Mouse (Mus musculus): ENCODE results near the gene Nfe2l1. TPM values are rescaled to one million over a fixed set of nuclear protein-coding genes. Genes with fewer than 3 reads are reported as not detected.

Nfe2l1 gene
- polyA plus RNA-seq, 1 experiment from 2014 or later = 39.7 TPM

- Histone ChIP-seq H3K36me3 (ENCODE audit: control insufficient read depth, insufficient read depth, low read length) (no peaks in the 10 kb centered on the region), H3K4me2 (ENCODE audit: low read depth, low read length) (no peak overlapping the region), H3K27me3 (ENCODE audit: control insufficient read depth, insufficient read depth, low read length) (no peaks in the 10 kb centered on the region), H3K27ac (ENCODE audit: low read depth, low read length) (no peak overlapping the region), H3K4me3 (ENCODE audit: low read depth, low read length) (no peak overlapping the region), H3K9me3 (ENCODE audit: control insufficient read depth, low read length) (no peaks in the 10 kb centered on the region), H3K4me1 (ENCODE audit: control insufficient read depth, insufficient read depth, low read length) (no peaks in the 10 kb centered on the region), H3K9ac (replicated peaks; ENCODE audit: low read depth, low read length) (no peak overlapping the region)
- ATAC-seq (ENCODE audit: low read depth) = no peak
- 67% methylated on average over 4 of the region's 4 CpGs for WGBS
These were observed 8.6 kb upstream of the Nfe2l1 start for GRCm38 (mm10) chr11:96838341-96838740.

- Histone ChIP-seq H3K9me3 (ENCODE audit: control insufficient read depth, low read length) (no peaks in the 10 kb centered on the region), H3K27me3 (ENCODE audit: control insufficient read depth, insufficient read depth, low read length) (no peaks in the 10 kb centered on the region), H3K27ac (ENCODE audit: low read depth, low read length) (no peak overlapping the region), H3K4me3 (ENCODE audit: low read depth, low read length) (no peak overlapping the region), H3K4me2 (ENCODE audit: low read depth, low read length) (no peak overlapping the region), H3K36me3 (ENCODE audit: control insufficient read depth, insufficient read depth, low read length) (no peaks in the 10 kb centered on the region), H3K9ac (replicated peaks; ENCODE audit: low read depth, low read length) (no peak overlapping the region), H3K4me1 (ENCODE audit: control insufficient read depth, insufficient read depth, low read length) (no peaks in the 10 kb centered on the region)
- ATAC-seq (ENCODE audit: low read depth) = no peak
- 25% methylated on average over 9 of the region's 9 CpGs for WGBS
These were observed 7.5 kb upstream of the Nfe2l1 start for GRCm38 (mm10) chr11:96837298-96837697.

- WGBS = 88% methylated on average over 1 of the region's 1 CpGs
- no peak overlapping the region for H3K27ac ChIP-seq (ENCODE audit: low read depth, low read length)
- H3K9me3 ChIP-seq (ENCODE audit: control insufficient read depth, low read length) = no peaks in the 10 kb centered on the region
- H3K4me3 ChIP-seq (ENCODE audit: low read depth, low read length) = no peak overlapping the region
- H3K4me1 ChIP-seq (ENCODE audit: control insufficient read depth, insufficient read depth, low read length) = peaks cover 4% of the 10 kb centered on the region; the same call in 1 of the 2 replicates
- H3K27me3 ChIP-seq (ENCODE audit: control insufficient read depth, insufficient read depth, low read length) = no peaks in the 10 kb centered on the region
- H3K36me3 ChIP-seq (ENCODE audit: control insufficient read depth, insufficient read depth, low read length) = no peaks in the 10 kb centered on the region
- ATAC-seq (ENCODE audit: low read depth) = no peak
- H3K9ac ChIP-seq (replicated peaks; ENCODE audit: low read depth, low read length) = no peak overlapping the region
- no peak overlapping the region for H3K4me2 ChIP-seq (ENCODE audit: low read depth, low read length)
These were observed 4.4 kb upstream of the Nfe2l1 start for GRCm38 (mm10) chr11:96834127-96834526.

- no peak for ATAC-seq (ENCODE audit: low read depth)
- Histone ChIP-seq H3K4me3 (ENCODE audit: low read depth, low read length) (no peak overlapping the region), H3K9me3 (ENCODE audit: control insufficient read depth, low read length) (no peaks in the 10 kb centered on the region), H3K36me3 (ENCODE audit: control insufficient read depth, insufficient read depth, low read length) (no peaks in the 10 kb centered on the region), H3K4me2 (ENCODE audit: low read depth, low read length) (no peak overlapping the region), H3K4me1 (ENCODE audit: control insufficient read depth, insufficient read depth, low read length) (peaks cover 9% of the 10 kb centered on the region), H3K27ac (ENCODE audit: low read depth, low read length) (no peak overlapping the region), H3K9ac (replicated peaks; ENCODE audit: low read depth, low read length) (no peak overlapping the region), H3K27me3 (ENCODE audit: control insufficient read depth, insufficient read depth, low read length) (no peaks in the 10 kb centered on the region)
- WGBS = 70% methylated on average over 2 of the region's 2 CpGs
These were observed 3.2 kb upstream of the Nfe2l1 start for GRCm38 (mm10) chr11:96832973-96833372.

GRCm38 (mm10) chr11:96832541-96832940 lies 2.8 kb upstream of the Nfe2l1 start:
- Histone ChIP-seq H3K27me3 (ENCODE audit: control insufficient read depth, insufficient read depth, low read length) (no peaks in the 10 kb centered on the region), H3K4me2 (ENCODE audit: low read depth, low read length) (no peak overlapping the region), H3K36me3 (ENCODE audit: control insufficient read depth, insufficient read depth, low read length) (no peaks in the 10 kb centered on the region), H3K27ac (ENCODE audit: low read depth, low read length) (no peak overlapping the region), H3K9me3 (ENCODE audit: control insufficient read depth, low read length) (no peaks in the 10 kb centered on the region), H3K4me1 (ENCODE audit: control insufficient read depth, insufficient read depth, low read length) (peaks cover 13% of the 10 kb centered on the region), H3K9ac (replicated peaks; ENCODE audit: low read depth, low read length) (no peak overlapping the region), H3K4me3 (ENCODE audit: low read depth, low read length) (no peak overlapping the region)
- no peak for ATAC-seq (ENCODE audit: low read depth)
- 93% methylated on average over 3 of the region's 3 CpGs for WGBS

- no peak for ATAC-seq (ENCODE audit: low read depth)
- Histone ChIP-seq H3K9me3 (ENCODE audit: control insufficient read depth, low read length) (no peaks in the 10 kb centered on the region), H3K27ac (ENCODE audit: low read depth, low read length) (no peak overlapping the region), H3K4me1 (ENCODE audit: control insufficient read depth, insufficient read depth, low read length) (peaks cover 24% of the 10 kb centered on the region), H3K36me3 (ENCODE audit: control insufficient read depth, insufficient read depth, low read length) (peaks cover 3% of the 10 kb centered on the region; the same call in 1 of the 2 replicates), H3K27me3 (ENCODE audit: control insufficient read depth, insufficient read depth, low read length) (no peaks in the 10 kb centered on the region), H3K4me2 (ENCODE audit: low read depth, low read length) (no peak overlapping the region), H3K9ac (replicated peaks; ENCODE audit: low read depth, low read length) (no peak overlapping the region), H3K4me3 (ENCODE audit: low read depth, low read length) (no peak overlapping the region)
- WGBS = 83% methylated on average over 4 of the region's 4 CpGs
These were observed 1.7 kb upstream of the Nfe2l1 start for GRCm38 (mm10) chr11:96831516-96831915.

- ATAC-seq (ENCODE audit: low read depth) = no peak
- Histone ChIP-seq H3K4me3 (ENCODE audit: low read depth, low read length) (peak overlapping the region; percentile 83), H3K9ac (replicated peaks; ENCODE audit: low read depth, low read length) (peak overlapping the region; percentile 57), H3K9me3 (ENCODE audit: control insufficient read depth, low read length) (no peaks in the 10 kb centered on the region), H3K27me3 (ENCODE audit: control insufficient read depth, insufficient read depth, low read length) (no peaks in the 10 kb centered on the region), H3K4me1 (ENCODE audit: control insufficient read depth, insufficient read depth, low read length) (peaks cover 32% of the 10 kb centered on the region), H3K4me2 (ENCODE audit: low read depth, low read length) (peak overlapping the region; percentile 47), H3K27ac (ENCODE audit: low read depth, low read length) (peak overlapping the region; percentile 88), H3K36me3 (ENCODE audit: control insufficient read depth, insufficient read depth, low read length) (peaks cover 3% of the 10 kb centered on the region; the same call in 1 of the 2 replicates)
- WGBS = 22% methylated on average over 13 of the region's 13 CpGs
These were observed 910 bp upstream of the Nfe2l1 start for GRCm38 (mm10) chr11:96830539-96831216.

GRCm38 (mm10) chr11:96829403-96829812 lies 360 bp downstream of the Nfe2l1 start:
- peak; percentile 47 for ATAC-seq (ENCODE audit: low read depth)
- Histone ChIP-seq H3K27ac (ENCODE audit: low read depth, low read length) (peak overlapping the region; percentile 95), H3K9ac (replicated peaks; ENCODE audit: low read depth, low read length) (peak overlapping the region; percentile 88), H3K4me1 (ENCODE audit: control insufficient read depth, insufficient read depth, low read length) (peaks cover 45% of the 10 kb centered on the region), H3K4me2 (ENCODE audit: low read depth, low read length) (peak overlapping the region; percentile 63), H3K27me3 (ENCODE audit: control insufficient read depth, insufficient read depth, low read length) (no peaks in the 10 kb centered on the region), H3K4me3 (ENCODE audit: low read depth, low read length) (peak overlapping the region; percentile 83), H3K36me3 (ENCODE audit: control insufficient read depth, insufficient read depth, low read length) (peaks cover 3% of the 10 kb centered on the region; the same call in 1 of the 2 replicates), H3K9me3 (ENCODE audit: control insufficient read depth, low read length) (no peaks in the 10 kb centered on the region)
- WGBS = under 1% methylated on average over 33 of the region's 33 CpGs

- H3K9me3 ChIP-seq (ENCODE audit: control insufficient read depth, low read length) = no peaks in the 10 kb centered on the region
- peak overlapping the region; percentile 88 for H3K9ac ChIP-seq (replicated peaks; ENCODE audit: low read depth, low read length)
- 18% methylated on average over 10 of the region's 10 CpGs for WGBS
- peak overlapping the region; percentile 63 for H3K4me2 ChIP-seq (ENCODE audit: low read depth, low read length)
- H3K27ac ChIP-seq (ENCODE audit: low read depth, low read length) = peak overlapping the region; percentile 95; the same call in 1 of the 2 replicates
- H3K4me1 ChIP-seq (ENCODE audit: control insufficient read depth, insufficient read depth, low read length) = peaks cover 47% of the 10 kb centered on the region
- H3K27me3 ChIP-seq (ENCODE audit: control insufficient read depth, insufficient read depth, low read length) = no peaks in the 10 kb centered on the region
- peaks cover 3% of the 10 kb centered on the region; the same call in 1 of the 2 replicates for H3K36me3 ChIP-seq (ENCODE audit: control insufficient read depth, insufficient read depth, low read length)
- ATAC-seq (ENCODE audit: low read depth) = no peak
- peak overlapping the region; percentile 83 for H3K4me3 ChIP-seq (ENCODE audit: low read depth, low read length)
These were observed 887 bp downstream of the Nfe2l1 start for GRCm38 (mm10) chr11:96828881-96829280.

All from neural tube, embryonic 14.5 days (tissue).